Mouse (Mus musculus) spleen, adult 2 months (tissue): ENCODE measurements around the gene Cldn3.

ENCODE experiments used
- CTCF ChIP-seq: fragments of 200-500 bp; IDR thresholded peaks from 2 replicates; pipeline ENCODE4 v1.5.1; 2011; ENCODE audit warnings: mild to moderate bottlenecking, inconsistent platforms; ENCODE audit not compliant: insufficient read depth, insufficient read length, insufficient replicate concordance; ENCODE audit errors: extremely low read depth
- POLR2A ChIP-seq: fragments of 200-500 bp; IDR thresholded peaks from 2 replicates; pipeline ENCODE4 v1.6.1; 2011; ENCODE audit warnings: low read depth, low read length, inconsistent platforms

DNA sequence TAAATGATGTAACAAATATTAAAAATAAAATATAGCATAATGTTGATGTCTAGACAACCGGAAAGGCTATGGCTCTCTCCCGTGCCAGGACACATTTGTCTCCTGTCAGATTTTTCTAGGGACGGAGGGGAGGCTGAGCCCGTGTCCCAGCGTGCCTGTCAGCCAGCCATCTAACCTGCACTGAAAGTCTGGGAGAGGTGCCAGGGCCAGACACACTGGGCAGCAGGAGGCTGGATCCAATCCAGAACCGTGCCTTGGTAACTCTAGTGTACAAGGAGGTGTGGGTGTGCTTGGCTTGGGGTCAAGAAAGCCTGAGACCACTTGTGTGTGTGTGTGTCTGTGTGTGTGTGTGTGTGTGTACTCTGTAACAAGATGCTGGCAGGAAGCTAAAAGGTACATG, 35.8 kb downstream of the Cldn3 start:
- no peak for TF ChIP-seq CTCF
- no peak for TF ChIP-seq POLR2A
